Mouse (Mus musculus): ENCODE data around the gene Wdr66.

Gene Wdr66

GRCm38 (mm10) chr5:123359431-123359830, 107.5 kb downstream of the Wdr66 start:
- DNase-seq (ENCODE audit: low read depth), result no peak

GRCm38 (mm10) chr5:123362911-123363310, 111.0 kb downstream of the Wdr66 start:
- no peak for DNase-seq (ENCODE audit: low read depth)

GRCm38 (mm10) chr5:123364302-123364971, 112.5 kb downstream of the Wdr66 start:
- DNase-seq (ENCODE audit: low read depth), result no peak

- DNase-seq (ENCODE audit: low read depth), result no peak
These were observed 117.1 kb downstream of the Wdr66 start for GRCm38 (mm10) chr5:123368869-123369488.

- no peak for DNase-seq (ENCODE audit: low read depth)
These were observed 118.1 kb downstream of the Wdr66 start for GRCm38 (mm10) chr5:123370049-123370448.

GRCm38 (mm10) chr5:123375262-123375661, 123.4 kb downstream of the Wdr66 start:
- no peak for DNase-seq (ENCODE audit: low read depth)

GRCm38 (mm10) chr5:123375793-123376452, 124.0 kb downstream of the Wdr66 start:
- no peak for DNase-seq (ENCODE audit: low read depth)

GRCm38 (mm10) chr5:123376569-123376968, 124.7 kb downstream of the Wdr66 start:
- no peak for DNase-seq (ENCODE audit: low read depth)

Measured in c-Kit-positive CD71-negative TER-119-negative erythroid progenitor cells, embryonic 14.5 days (primary cell).